Comparison of ENCODE assay signal across 8 mouse cellular contexts in genomic region chr3:105538819-105539607, GRCm38 (mm10).
DNase-seq lines count a peak whose midpoint lies in the region; ATAC-seq and TF ChIP-seq lines count a peak whose summit lies in the region.

No protein-coding gene starts in this region.

- no peaks in the 10 kb centered on the region for H3K9me3 ChIP-seq in intestine, embryonic 14.5 days (ENCODE audit: control insufficient read depth, low read length)
- H3K9me3 ChIP-seq in intestine, embryonic 16.5 days (ENCODE audit: control insufficient read depth, low read length) = no peaks in the 10 kb centered on the region
- H3K9me3 ChIP-seq in midbrain, embryonic 10.5 days (replicated peaks) = no peaks in the 10 kb centered on the region
- no peaks in the 10 kb centered on the region for H3K9me3 ChIP-seq in lung, postnatal 0 days (ENCODE audit: low read length)

- H3K4me2 ChIP-seq in intestine, embryonic 14.5 days (ENCODE audit: low read length) = 0 out of 2 replicates have a peak overlapping the region, but pooled peaks have one; percentile 3
- H3K4me2 ChIP-seq in intestine, embryonic 16.5 days (ENCODE audit: low read depth, low read length) = no peak overlapping the region
- H3K4me2 ChIP-seq in lung, postnatal 0 days (replicated peaks; ENCODE audit: low read depth, low read length) = no peak overlapping the region

- peaks cover 5% of the 10 kb centered on the region; the same call in 1 of the 2 replicates for H3K4me1 ChIP-seq in intestine, embryonic 14.5 days (replicated peaks; ENCODE audit: control insufficient read depth, insufficient read depth, low read length)
- peaks cover 3% of the 10 kb centered on the region for H3K4me1 ChIP-seq in intestine, embryonic 16.5 days (ENCODE audit: control insufficient read depth, insufficient read depth, low read length)
- peaks cover 17% of the 10 kb centered on the region for H3K4me1 ChIP-seq in midbrain, embryonic 10.5 days
- no peaks in the 10 kb centered on the region for H3K4me1 ChIP-seq in lung, postnatal 0 days (ENCODE audit: insufficient read depth, low read depth, low read length)

- no peak overlapping the region for H3K4me3 ChIP-seq in intestine, embryonic 14.5 days (ENCODE audit: low read depth, low read length)
- no peak overlapping the region for H3K4me3 ChIP-seq in intestine, embryonic 16.5 days (ENCODE audit: low read length)
- no peak overlapping the region; the same call in 1 of the 2 replicates for H3K4me3 ChIP-seq in midbrain, embryonic 10.5 days
- no peak overlapping the region for H3K4me3 ChIP-seq in lung, postnatal 0 days (ENCODE audit: low read depth, low read length)

- TF ChIP-seq EP300 in lung, postnatal 0 days (IDR thresholded peaks at IDR 0.05) = no peak

- no peaks in the 10 kb centered on the region for H3K27me3 ChIP-seq in intestine, embryonic 14.5 days (replicated peaks; ENCODE audit: control insufficient read depth, insufficient read depth, low read length)
- H3K27me3 ChIP-seq in intestine, embryonic 16.5 days (replicated peaks; ENCODE audit: control insufficient read depth, insufficient read depth, low read length) = no peaks in the 10 kb centered on the region
- H3K27me3 ChIP-seq in midbrain, embryonic 10.5 days (ENCODE audit: low read depth, poor library complexity, severe bottlenecking) = no peaks in the 10 kb centered on the region
- H3K27me3 ChIP-seq in lung, postnatal 0 days (replicated peaks; ENCODE audit: insufficient read depth, low read length) = no peaks in the 10 kb centered on the region

- H3K9ac ChIP-seq in intestine, embryonic 14.5 days (ENCODE audit: low read length) = no peak overlapping the region
- H3K9ac ChIP-seq in intestine, embryonic 16.5 days (ENCODE audit: low read depth, low read length) = no peak overlapping the region
- H3K9ac ChIP-seq in lung, postnatal 0 days (replicated peaks; ENCODE audit: low read depth) = no peak overlapping the region

- DNase-seq in intestine, embryonic 14.5 days (ENCODE audit: low spot score) = no peak
- DNase-seq in embryo, embryonic 10.5 days (ENCODE audit: low spot score) = peak; percentile 40
- DNase-seq in heart, adult 9 months (ENCODE audit: low spot score in 2 of 2) = peak; percentile 58 to 68
- peak; percentile 35 for DNase-seq in midbrain, embryonic 10.5 days (ENCODE audit: low spot score)
- DNase-seq in ovary, postnatal 14 days (ENCODE audit: low spot score) = no peak
- no peak for DNase-seq in lung, postnatal 0 days (ENCODE audit: low spot score)

- no peak for TF ChIP-seq CTCF in lung, postnatal 0 days (IDR thresholded peaks at IDR 0.05)

- no peak for ATAC-seq in intestine, embryonic 14.5 days (replicated peaks; ENCODE audit: low FRiP score, low TSS enrichment, low read depth)
- no peak; the same call in 1 of the 2 replicates for ATAC-seq in intestine, embryonic 16.5 days
- no peak for ATAC-seq in lung, postnatal 0 days
- no peak for ATAC-seq in monocyte, adult 5-6 weeks (replicated peaks; ENCODE audit: insufficient number of reproducible peaks, low FRiP score, low TSS enrichment, poor library complexity, severe bottlenecking)

- WGBS in intestine, embryonic 14.5 days = 14% methylated on average over 13 of the region's 13 CpGs
- 11% methylated on average over 13 of the region's 13 CpGs for WGBS in intestine, embryonic 16.5 days
- WGBS in midbrain, embryonic 10.5 days = 33% methylated on average over 13 of the region's 13 CpGs
- 14% methylated on average over 13 of the region's 13 CpGs for WGBS in lung, postnatal 0 days

- H3K36me3 ChIP-seq in intestine, embryonic 14.5 days (ENCODE audit: control insufficient read depth, insufficient read depth, low read length) = no peaks in the 10 kb centered on the region
- no peaks in the 10 kb centered on the region for H3K36me3 ChIP-seq in intestine, embryonic 16.5 days (ENCODE audit: control insufficient read depth, insufficient read depth, low read length)
- no peaks in the 10 kb centered on the region for H3K36me3 ChIP-seq in midbrain, embryonic 10.5 days
- H3K36me3 ChIP-seq in lung, postnatal 0 days (ENCODE audit: insufficient read depth, low read length) = no peaks in the 10 kb centered on the region

- no peak overlapping the region for H3K27ac ChIP-seq in intestine, embryonic 14.5 days (ENCODE audit: low read depth)
- no peak overlapping the region for H3K27ac ChIP-seq in intestine, embryonic 16.5 days (ENCODE audit: low read length)
- peak overlapping the region; percentile 71 for H3K27ac ChIP-seq in midbrain, embryonic 10.5 days (replicated peaks)
- no peak overlapping the region for H3K27ac ChIP-seq in lung, postnatal 0 days (ENCODE audit: low read length)

Comparison
In these comparisons a context has a peak if more than half of its experiments do, and no peak if none do; other contexts are left out.
1. DNase-seq: peak in embryo, embryonic 10.5 days (single experiment), heart, adult 9 months (2 of 2) and midbrain, embryonic 10.5 days (single experiment); none in intestine, embryonic 14.5 days (single experiment), ovary, postnatal 14 days (single experiment) and lung, postnatal 0 days (single experiment).